Mouse (Mus musculus): ENCODE measurements at regions not wholly inside any gene's neighbourhood (a gene's known extent, or its start where the extent isn't known, plus 50 kb on each side); places are given as distances from the start of the nearest gene placed in this dataset.

- WGBS = 92% methylated on average over 4 of the region's 4 CpGs
- no peak for ATAC-seq
Measured at GRCm38 (mm10) chr10:37367796-37368195, 229.1 kb upstream of the Marcks start.

GRCm38 (mm10) chr10:37364506-37364905 is 225.8 kb upstream of the Marcks start:
- H3K4me2 ChIP-seq (replicated peaks) = no peak overlapping the region
- H3K9ac ChIP-seq = no peak overlapping the region
- H3K4me1 ChIP-seq (replicated peaks) = 0 out of 2 replicates have a peak, but pooled peaks cover 2% of the 10 kb centered on the region
- no peaks in the 10 kb centered on the region for H3K27me3 ChIP-seq (replicated peaks)
- H3K36me3 ChIP-seq = no peaks in the 10 kb centered on the region
- H3K4me3 ChIP-seq (replicated peaks) = no peak overlapping the region
- 51% methylated on average over 4 of the region's 4 CpGs for WGBS
- no peaks in the 10 kb centered on the region for H3K9me3 ChIP-seq
- no peak overlapping the region for H3K27ac ChIP-seq
- ATAC-seq = no peak

More at GRCm38 (mm10) chr10:37367796-37368195, 229.1 kb upstream of the Marcks start:
- no peaks in the 10 kb centered on the region for H3K27me3 ChIP-seq (replicated peaks)
- 0 out of 2 replicates have a peak, but pooled peaks cover 2% of the 10 kb centered on the region for H3K4me1 ChIP-seq (replicated peaks)
- H3K27ac ChIP-seq = no peak overlapping the region
- no peak overlapping the region for H3K9ac ChIP-seq
- H3K4me3 ChIP-seq (replicated peaks) = no peak overlapping the region
- H3K36me3 ChIP-seq = no peaks in the 10 kb centered on the region
- H3K9me3 ChIP-seq = no peaks in the 10 kb centered on the region
- H3K4me2 ChIP-seq (replicated peaks) = no peak overlapping the region

GRCm38 (mm10) chr10:37360985-37361384 is 222.3 kb upstream of the Marcks start:
- Histone ChIP-seq H3K27ac (no peak overlapping the region), H3K4me1 (replicated peaks) (peaks cover 9% of the 10 kb centered on the region; the same call in 1 of the 2 replicates), H3K27me3 (replicated peaks) (no peaks in the 10 kb centered on the region), H3K4me3 (replicated peaks) (no peak overlapping the region), H3K4me2 (replicated peaks) (no peak overlapping the region), H3K9me3 (no peaks in the 10 kb centered on the region), H3K36me3 (no peaks in the 10 kb centered on the region), H3K9ac (no peak overlapping the region)
- ATAC-seq = no peak
- 90% methylated on average over 3 of the region's 3 CpGs for WGBS

GRCm38 (mm10) chr10:37358900-37359299 is 220.2 kb upstream of the Marcks start:
- Histone ChIP-seq H3K27me3 (replicated peaks) (no peaks in the 10 kb centered on the region), H3K4me2 (replicated peaks) (no peak overlapping the region), H3K27ac (no peak overlapping the region), H3K9ac (no peak overlapping the region), H3K4me3 (replicated peaks) (no peak overlapping the region), H3K9me3 (no peaks in the 10 kb centered on the region), H3K4me1 (replicated peaks) (peaks cover 7% of the 10 kb centered on the region; the same call in 1 of the 2 replicates), H3K36me3 (no peaks in the 10 kb centered on the region)
- ATAC-seq = no peak

GRCm38 (mm10) chr10:37358334-37358733 is 219.6 kb upstream of the Marcks start:
- Histone ChIP-seq H3K4me1 (replicated peaks) (peaks cover 7% of the 10 kb centered on the region; the same call in 1 of the 2 replicates), H3K27ac (no peak overlapping the region), H3K27me3 (replicated peaks) (no peaks in the 10 kb centered on the region), H3K4me3 (replicated peaks) (no peak overlapping the region), H3K9me3 (no peaks in the 10 kb centered on the region), H3K36me3 (no peaks in the 10 kb centered on the region), H3K4me2 (replicated peaks) (no peak overlapping the region), H3K9ac (no peak overlapping the region)
- WGBS = 50% methylated on average over 5 of the region's 5 CpGs
- no peak for ATAC-seq

- whole genome bisulfite sequencing = 39% methylated on average over 6 of the region's 6 CpGs
- no peaks in the 10 kb centered on the region for H3K36me3 ChIP-seq
- peaks cover 7% of the 10 kb centered on the region; the same call in 1 of the 2 replicates for H3K4me1 ChIP-seq (replicated peaks)
- no peaks in the 10 kb centered on the region for H3K9me3 ChIP-seq
- H3K4me3 ChIP-seq (replicated peaks) = no peak overlapping the region
- no peak overlapping the region for H3K9ac ChIP-seq
- peak overlapping the region; percentile 58; the same call in 1 of the 2 replicates for H3K27ac ChIP-seq
- ATAC-seq = peak; percentile 79
- H3K4me2 ChIP-seq (replicated peaks) = no peak overlapping the region
- no peaks in the 10 kb centered on the region for H3K27me3 ChIP-seq (replicated peaks)
Measured at GRCm38 (mm10) chr10:37357304-37358060, 218.8 kb upstream of the Marcks start.

GRCm38 (mm10) chr10:37349261-37349660 is 210.5 kb upstream of the Marcks start:
- H3K27ac ChIP-seq = no peak overlapping the region
- no peak overlapping the region for H3K9ac ChIP-seq
- H3K9me3 ChIP-seq = no peaks in the 10 kb centered on the region
- H3K27me3 ChIP-seq (replicated peaks) = no peaks in the 10 kb centered on the region
- WGBS = 71% methylated on average over 1 of the region's 1 CpGs
- no peaks in the 10 kb centered on the region for H3K36me3 ChIP-seq
- no peak overlapping the region for H3K4me3 ChIP-seq (replicated peaks)
- no peak overlapping the region for H3K4me2 ChIP-seq (replicated peaks)
- no peak for ATAC-seq
- no peaks in the 10 kb centered on the region for H3K4me1 ChIP-seq (replicated peaks)

- no peaks in the 10 kb centered on the region for H3K36me3 ChIP-seq
- H3K9ac ChIP-seq = no peak overlapping the region
- H3K4me1 ChIP-seq (replicated peaks) = no peaks in the 10 kb centered on the region
- no peak overlapping the region for H3K4me2 ChIP-seq (replicated peaks)
- no peaks in the 10 kb centered on the region for H3K27me3 ChIP-seq (replicated peaks)
- H3K4me3 ChIP-seq (replicated peaks) = no peak overlapping the region
- H3K9me3 ChIP-seq = no peaks in the 10 kb centered on the region
- ATAC-seq = no peak
- no peak overlapping the region for H3K27ac ChIP-seq
- 67% methylated on average over 3 of the region's 3 CpGs for WGBS
Measured at GRCm38 (mm10) chr10:37348416-37348815, 209.7 kb upstream of the Marcks start.

- no peak overlapping the region for H3K4me3 ChIP-seq (replicated peaks)
- H3K36me3 ChIP-seq = no peaks in the 10 kb centered on the region
- H3K9me3 ChIP-seq = no peaks in the 10 kb centered on the region
- no peak for ATAC-seq
- no peaks in the 10 kb centered on the region for H3K27me3 ChIP-seq (replicated peaks)
- H3K4me1 ChIP-seq (replicated peaks) = no peaks in the 10 kb centered on the region
- H3K4me2 ChIP-seq (replicated peaks) = no peak overlapping the region
- WGBS = 89% methylated on average over 3 of the region's 3 CpGs
- H3K27ac ChIP-seq = no peak overlapping the region
- no peak overlapping the region for H3K9ac ChIP-seq
Measured at GRCm38 (mm10) chr10:37347661-37348060, 208.9 kb upstream of the Marcks start.

GRCm38 (mm10) chr10:37342675-37343074 is 204.0 kb upstream of the Marcks start:
- H3K4me1 ChIP-seq (replicated peaks) = 0 out of 2 replicates have a peak, but pooled peaks cover 4% of the 10 kb centered on the region
- no peak overlapping the region for H3K9ac ChIP-seq
- H3K36me3 ChIP-seq = no peaks in the 10 kb centered on the region
- H3K27ac ChIP-seq = no peak overlapping the region
- H3K9me3 ChIP-seq = no peaks in the 10 kb centered on the region
- no peak overlapping the region for H3K4me2 ChIP-seq (replicated peaks)
- ATAC-seq = peak; percentile 25; the same call in 1 of the 2 replicates
- no peaks in the 10 kb centered on the region for H3K27me3 ChIP-seq (replicated peaks)
- H3K4me3 ChIP-seq (replicated peaks) = no peak overlapping the region

GRCm38 (mm10) chr10:37339658-37340057 is 200.9 kb upstream of the Marcks start:
- WGBS = 85% methylated on average over 3 of the region's 3 CpGs
- H3K36me3 ChIP-seq = no peaks in the 10 kb centered on the region

GRCm38 (mm10) chr10:37338073-37338912 is 199.6 kb upstream of the Marcks start:
- H3K9ac ChIP-seq = no peak overlapping the region
- no peaks in the 10 kb centered on the region for H3K9me3 ChIP-seq
- 58% methylated on average over 4 of the region's 4 CpGs for WGBS
- H3K27ac ChIP-seq = no peak overlapping the region
- no peak overlapping the region for H3K4me2 ChIP-seq (replicated peaks)
- H3K4me1 ChIP-seq (replicated peaks) = peaks cover 8% of the 10 kb centered on the region; the same call in 1 of the 2 replicates
- no peaks in the 10 kb centered on the region for H3K36me3 ChIP-seq
- ATAC-seq = 0 out of 2 replicates have a peak, but pooled peaks have one; percentile 13
- H3K27me3 ChIP-seq (replicated peaks) = no peaks in the 10 kb centered on the region
- H3K4me3 ChIP-seq (replicated peaks) = no peak overlapping the region

More at GRCm38 (mm10) chr10:37339658-37340057, 200.9 kb upstream of the Marcks start:
- no peak overlapping the region for H3K4me3 ChIP-seq (replicated peaks)
- H3K4me1 ChIP-seq (replicated peaks) = peaks cover 8% of the 10 kb centered on the region; the same call in 1 of the 2 replicates
- H3K9ac ChIP-seq = no peak overlapping the region
- no peak overlapping the region for H3K4me2 ChIP-seq (replicated peaks)
- ATAC-seq = no peak
- no peak overlapping the region for H3K27ac ChIP-seq
- no peaks in the 10 kb centered on the region for H3K27me3 ChIP-seq (replicated peaks)
- H3K9me3 ChIP-seq = no peaks in the 10 kb centered on the region

Data from intestine, embryonic 15.5 days (tissue).